Mouse (Mus musculus): ENCODE measurements around the gene Lmtk2. TPM values are rescaled to one million over a fixed set of nuclear protein-coding genes. Genes with fewer than 3 reads are reported as not detected.

Gene Lmtk2
- polyA plus RNA-seq, 1 experiment from 2014 or later = 5.2 TPM

DNA sequence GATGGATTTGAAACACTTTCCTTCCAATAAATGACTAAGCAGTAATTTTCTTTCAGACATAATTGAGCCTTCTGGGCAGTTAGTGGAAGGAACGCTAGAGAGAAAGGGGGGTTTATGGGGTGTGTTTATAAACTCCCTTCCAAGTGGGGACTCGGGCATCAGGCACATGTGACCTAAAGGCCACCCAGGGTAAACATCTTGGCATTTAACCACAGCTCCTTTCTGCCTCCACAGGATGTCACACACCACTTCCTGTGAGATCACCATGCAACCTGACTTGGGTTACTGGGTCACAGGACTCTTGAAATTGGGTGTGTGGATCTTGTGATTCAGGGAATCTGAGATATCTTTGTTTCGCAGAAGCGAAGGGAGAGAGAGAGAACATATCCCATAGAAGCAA is 121.1 kb downstream of the Lmtk2 start:
- no peaks in the 10 kb centered on the region for H3K9me3 ChIP-seq (replicated peaks; ENCODE audit: control insufficient read depth, low read length)
- H3K4me1 ChIP-seq (ENCODE audit: control insufficient read depth, insufficient read depth, low read length) = peaks cover 5% of the 10 kb centered on the region; the same call in 1 of the 2 replicates
- H3K36me3 ChIP-seq (ENCODE audit: control insufficient read depth, insufficient read depth, low read length) = 0 out of 2 replicates have a peak, but pooled peaks cover 2% of the 10 kb centered on the region
- no peak for ATAC-seq (replicated peaks; ENCODE audit: insufficient number of reproducible peaks, low FRiP score, low TSS enrichment)
- H3K4me2 ChIP-seq = 0 out of 2 replicates have a peak overlapping the region, but pooled peaks have one; percentile 7
- H3K9ac ChIP-seq (ENCODE audit: low read depth, low read length) = no peak overlapping the region
- WGBS (ENCODE audit: insufficient replicate concordance) = 74% methylated on average over 4 of the region's 4 CpGs
- no peak overlapping the region for H3K27ac ChIP-seq (ENCODE audit: low read depth, low read length)
- H3K4me3 ChIP-seq (ENCODE audit: low read depth, low read length) = no peak overlapping the region
- H3K27me3 ChIP-seq (ENCODE audit: control insufficient read depth, insufficient read depth, low read length) = no peaks in the 10 kb centered on the region

DNA sequence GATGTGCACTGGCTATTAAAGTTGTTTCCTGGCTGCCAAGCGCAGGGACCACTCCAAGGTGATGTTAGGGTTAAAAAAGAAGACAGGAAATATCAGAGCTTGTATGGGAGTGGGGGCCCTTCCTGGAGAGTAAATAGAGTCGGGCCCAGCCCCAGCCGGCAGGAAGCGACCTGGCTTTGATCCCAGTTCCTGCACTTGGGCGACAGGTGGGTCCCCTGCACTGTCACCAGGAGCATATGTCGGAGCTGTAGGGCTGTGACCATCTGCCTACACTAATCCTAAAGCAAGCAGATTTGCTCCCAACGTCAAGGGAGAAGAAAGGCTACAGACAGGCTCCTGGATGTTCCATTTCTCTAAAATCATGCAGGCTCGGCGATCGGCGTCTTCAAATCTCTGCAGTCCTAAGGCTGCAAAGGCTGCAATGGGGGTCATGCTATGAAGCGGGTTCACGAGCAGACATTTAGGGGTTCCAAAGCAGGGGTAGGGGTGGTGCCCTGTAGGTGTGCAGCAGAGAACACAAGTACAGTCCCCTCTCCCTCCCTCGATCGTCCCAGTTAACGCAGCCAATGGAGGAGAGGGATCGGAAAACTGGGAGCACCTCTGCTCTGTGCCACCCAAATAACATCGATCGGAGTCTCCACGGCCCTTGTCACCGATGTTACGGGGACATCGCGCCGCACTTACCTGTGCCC is 122.7 kb downstream of the Lmtk2 start:
- H3K36me3 ChIP-seq (ENCODE audit: control insufficient read depth, insufficient read depth, low read length) = no peaks in the 10 kb centered on the region
- 3% methylated on average over 25 of the region's 25 CpGs for WGBS (ENCODE audit: insufficient replicate concordance)
- peaks cover 5% of the 10 kb centered on the region; the same call in 1 of the 2 replicates for H3K4me1 ChIP-seq (ENCODE audit: control insufficient read depth, insufficient read depth, low read length)
- peak overlapping the region; percentile 74 for H3K4me3 ChIP-seq (ENCODE audit: low read depth, low read length)
- no peaks in the 10 kb centered on the region for H3K9me3 ChIP-seq (replicated peaks; ENCODE audit: control insufficient read depth, low read length)
- H3K4me2 ChIP-seq = peak overlapping the region; percentile 80
- no peaks in the 10 kb centered on the region for H3K27me3 ChIP-seq (ENCODE audit: control insufficient read depth, insufficient read depth, low read length)
- no peak overlapping the region for H3K27ac ChIP-seq (ENCODE audit: low read depth, low read length)
- ATAC-seq (replicated peaks; ENCODE audit: insufficient number of reproducible peaks, low FRiP score, low TSS enrichment) = peak; percentile 32
- H3K9ac ChIP-seq (ENCODE audit: low read depth, low read length) = peak overlapping the region; percentile 76

- WGBS (ENCODE audit: insufficient replicate concordance) = 0% methylated on average over 37 of the region's 37 CpGs
- no peaks in the 10 kb centered on the region for H3K36me3 ChIP-seq (ENCODE audit: control insufficient read depth, insufficient read depth, low read length)
- H3K9ac ChIP-seq (ENCODE audit: low read depth, low read length) = peak within 1 kb of the TSS; percentile 79
- no peaks in the 10 kb centered on the region for H3K27me3 ChIP-seq (ENCODE audit: control insufficient read depth, insufficient read depth, low read length)
- peak within 1 kb of the TSS; percentile 74 for H3K4me3 ChIP-seq (ENCODE audit: low read depth, low read length)
- peak within 1 kb of the TSS; percentile 79 for H3K27ac ChIP-seq (ENCODE audit: low read depth, low read length)
- peaks cover 5% of the 10 kb centered on the region; the same call in 1 of the 2 replicates for H3K4me1 ChIP-seq (ENCODE audit: control insufficient read depth, insufficient read depth, low read length)
- H3K9me3 ChIP-seq (replicated peaks; ENCODE audit: control insufficient read depth, low read length) = no peaks in the 10 kb centered on the region
- ATAC-seq (replicated peaks; ENCODE audit: insufficient number of reproducible peaks, low FRiP score, low TSS enrichment) = peak; percentile 96
- peak within 1 kb of the TSS; percentile 80 for H3K4me2 ChIP-seq
These were observed 123.2 kb downstream of the Lmtk2 start, which contains the start of gene Tecpr1 for GRCm38 (mm10) chr5:144223503-144223862. Tecpr1 (minus strand) TSS chr5:144223615.

DNA sequence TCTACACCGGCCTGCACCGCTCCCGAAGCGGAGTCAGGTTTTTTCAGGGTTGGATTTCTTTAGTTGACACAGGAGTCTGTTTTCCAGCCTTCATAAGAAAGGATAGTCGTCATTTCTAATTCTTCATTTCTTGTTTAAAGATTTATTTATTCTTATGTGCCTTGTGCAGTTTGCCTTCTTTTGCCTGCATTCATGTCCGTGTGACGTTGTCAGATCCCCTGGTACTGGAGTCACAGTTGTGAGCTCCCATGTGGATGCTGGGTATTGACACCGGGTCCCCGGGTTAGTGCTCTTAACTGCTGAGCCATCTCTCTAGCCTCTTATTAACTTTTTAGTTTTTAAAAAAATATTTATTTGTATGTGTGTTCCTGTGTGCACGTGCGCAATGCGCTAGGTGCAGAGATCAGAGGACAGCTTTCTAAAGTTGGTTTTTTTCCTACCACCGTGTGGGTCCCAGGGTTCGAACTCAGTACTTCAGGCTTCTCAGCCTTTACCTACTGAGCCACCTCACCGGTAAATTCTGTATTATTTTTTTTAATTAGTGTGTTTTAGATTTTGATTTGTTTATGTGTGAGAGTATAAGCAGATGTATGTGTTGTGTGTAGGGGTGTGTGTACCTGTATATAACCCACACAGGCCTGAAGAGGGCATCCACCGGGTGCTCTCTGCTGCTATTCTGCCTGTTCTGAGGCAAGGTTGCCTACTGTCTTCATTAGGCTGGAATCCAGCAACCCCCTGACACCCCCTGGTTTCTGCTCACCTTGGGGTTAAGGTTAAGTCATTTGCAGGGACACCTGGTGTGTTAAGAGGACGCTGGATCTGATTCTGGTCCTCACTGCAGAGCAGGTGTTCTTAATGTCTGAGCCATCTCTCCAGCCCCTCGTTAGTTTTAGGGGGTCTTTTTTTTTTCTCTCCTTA is 123.9 kb downstream of the Lmtk2 start:
- 24% methylated on average over 18 of the region's 18 CpGs for WGBS (ENCODE audit: insufficient replicate concordance)
- Histone ChIP-seq H3K9me3 (replicated peaks; ENCODE audit: control insufficient read depth, low read length) (no peaks in the 10 kb centered on the region), H3K4me1 (ENCODE audit: control insufficient read depth, insufficient read depth, low read length) (peaks cover 5% of the 10 kb centered on the region; the same call in 1 of the 2 replicates), H3K36me3 (ENCODE audit: control insufficient read depth, insufficient read depth, low read length) (no peaks in the 10 kb centered on the region), H3K4me3 (ENCODE audit: low read depth, low read length) (peak overlapping the region; percentile 74), H3K9ac (ENCODE audit: low read depth, low read length) (peak overlapping the region; percentile 79), H3K27me3 (ENCODE audit: control insufficient read depth, insufficient read depth, low read length) (no peaks in the 10 kb centered on the region), H3K4me2 (peak overlapping the region; percentile 80), H3K27ac (ENCODE audit: low read depth, low read length) (peak overlapping the region; percentile 79)
- ATAC-seq (replicated peaks; ENCODE audit: insufficient number of reproducible peaks, low FRiP score, low TSS enrichment) = no peak

DNA sequence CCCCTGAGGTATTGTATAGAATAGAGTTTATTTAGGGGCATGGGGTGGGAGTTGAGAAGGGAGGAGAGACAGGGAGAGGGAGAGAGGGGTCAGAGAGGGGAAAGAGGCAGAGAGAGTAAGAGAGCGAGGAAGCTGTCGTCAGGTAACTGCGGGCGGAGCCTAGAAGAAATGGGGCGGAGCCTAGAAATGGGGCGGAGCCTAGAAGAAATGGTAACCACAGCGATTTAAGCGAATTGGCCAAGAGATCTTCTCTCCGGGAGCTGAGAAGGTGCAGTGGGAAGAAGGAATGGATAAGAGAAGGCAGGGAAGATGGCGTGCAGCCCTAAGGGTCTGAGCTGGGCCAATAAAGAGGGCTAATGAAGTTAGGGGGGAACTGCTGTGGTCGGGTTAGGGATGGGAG is 126.0 kb downstream of the Lmtk2 start:
- Histone ChIP-seq H3K4me2 (no peak overlapping the region), H3K4me1 (ENCODE audit: control insufficient read depth, insufficient read depth, low read length) (peaks cover 5% of the 10 kb centered on the region; the same call in 1 of the 2 replicates), H3K27me3 (ENCODE audit: control insufficient read depth, insufficient read depth, low read length) (no peaks in the 10 kb centered on the region), H3K36me3 (ENCODE audit: control insufficient read depth, insufficient read depth, low read length) (no peaks in the 10 kb centered on the region), H3K27ac (ENCODE audit: low read depth, low read length) (no peak overlapping the region), H3K4me3 (ENCODE audit: low read depth, low read length) (no peak overlapping the region), H3K9me3 (replicated peaks; ENCODE audit: control insufficient read depth, low read length) (no peaks in the 10 kb centered on the region), H3K9ac (ENCODE audit: low read depth, low read length) (no peak overlapping the region)
- 22% methylated on average over 11 of the region's 11 CpGs for WGBS (ENCODE audit: insufficient replicate concordance)
- ATAC-seq (replicated peaks; ENCODE audit: insufficient number of reproducible peaks, low FRiP score, low TSS enrichment) = no peak

- H3K9ac ChIP-seq (ENCODE audit: low read depth, low read length) = no peak overlapping the region
- H3K9me3 ChIP-seq (replicated peaks; ENCODE audit: control insufficient read depth, low read length) = no peaks in the 10 kb centered on the region
- no peaks in the 10 kb centered on the region for H3K4me1 ChIP-seq (ENCODE audit: control insufficient read depth, insufficient read depth, low read length)
- H3K27ac ChIP-seq (ENCODE audit: low read depth, low read length) = no peak overlapping the region
- H3K4me3 ChIP-seq (ENCODE audit: low read depth, low read length) = no peak overlapping the region
- no peaks in the 10 kb centered on the region for H3K36me3 ChIP-seq (ENCODE audit: control insufficient read depth, insufficient read depth, low read length)
- no peaks in the 10 kb centered on the region for H3K27me3 ChIP-seq (ENCODE audit: control insufficient read depth, insufficient read depth, low read length)
- no peak for ATAC-seq (replicated peaks; ENCODE audit: insufficient number of reproducible peaks, low FRiP score, low TSS enrichment)
- 78% methylated on average over 7 of the region's 7 CpGs for WGBS (ENCODE audit: insufficient replicate concordance)
- no peak overlapping the region for H3K4me2 ChIP-seq
These were observed 130.0 kb downstream of the Lmtk2 start for GRCm38 (mm10) chr5:144230216-144230615.

- 57% methylated on average over 1 of the region's 1 CpGs for WGBS (ENCODE audit: insufficient replicate concordance)
- no peaks in the 10 kb centered on the region for H3K36me3 ChIP-seq (ENCODE audit: control insufficient read depth, insufficient read depth, low read length)
These were observed 131.2 kb downstream of the Lmtk2 start for GRCm38 (mm10) chr5:144231410-144231809.

DNA sequence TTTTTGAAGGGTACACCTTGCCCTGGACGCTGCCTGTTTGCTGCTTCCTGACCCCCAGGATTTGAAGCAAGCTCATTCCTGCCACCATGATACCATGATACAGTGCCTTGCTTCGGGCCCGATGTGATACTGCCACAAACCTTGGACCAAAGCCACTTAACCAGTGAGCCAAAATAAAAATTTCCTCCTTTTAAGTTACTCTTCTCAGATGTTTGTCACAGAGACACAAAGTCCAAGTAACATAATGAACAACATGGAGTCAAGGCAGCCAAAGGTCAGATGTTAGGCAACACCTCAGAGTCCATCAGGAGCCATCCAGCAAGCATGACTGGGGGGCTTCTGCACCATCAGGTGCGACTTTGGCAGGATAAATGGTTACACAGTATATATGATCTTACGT is 132.3 kb downstream of the Lmtk2 start:
- Histone ChIP-seq H3K27ac (ENCODE audit: low read depth, low read length) (no peak overlapping the region), H3K36me3 (ENCODE audit: control insufficient read depth, insufficient read depth, low read length) (no peaks in the 10 kb centered on the region), H3K4me1 (ENCODE audit: control insufficient read depth, insufficient read depth, low read length) (no peaks in the 10 kb centered on the region), H3K4me2 (no peak overlapping the region), H3K9me3 (replicated peaks; ENCODE audit: control insufficient read depth, low read length) (no peaks in the 10 kb centered on the region), H3K4me3 (ENCODE audit: low read depth, low read length) (no peak overlapping the region), H3K27me3 (ENCODE audit: control insufficient read depth, insufficient read depth, low read length) (no peaks in the 10 kb centered on the region), H3K9ac (ENCODE audit: low read depth, low read length) (no peak overlapping the region)
- 76% methylated on average over 5 of the region's 5 CpGs for WGBS (ENCODE audit: insufficient replicate concordance)
- ATAC-seq (replicated peaks; ENCODE audit: insufficient number of reproducible peaks, low FRiP score, low TSS enrichment) = no peak

More at GRCm38 (mm10) chr5:144231410-144231809, 131.2 kb downstream of the Lmtk2 start:
- no peaks in the 10 kb centered on the region for H3K4me1 ChIP-seq (ENCODE audit: control insufficient read depth, insufficient read depth, low read length)
- H3K27ac ChIP-seq (ENCODE audit: low read depth, low read length) = no peak overlapping the region
- no peak overlapping the region for H3K9ac ChIP-seq (ENCODE audit: low read depth, low read length)
- H3K4me3 ChIP-seq (ENCODE audit: low read depth, low read length) = no peak overlapping the region
- H3K4me2 ChIP-seq = no peak overlapping the region
- no peaks in the 10 kb centered on the region for H3K27me3 ChIP-seq (ENCODE audit: control insufficient read depth, insufficient read depth, low read length)
- no peaks in the 10 kb centered on the region for H3K9me3 ChIP-seq (replicated peaks; ENCODE audit: control insufficient read depth, low read length)
- no peak for ATAC-seq (replicated peaks; ENCODE audit: insufficient number of reproducible peaks, low FRiP score, low TSS enrichment)

Data from heart, embryonic 11.5 days (tissue).